31 mouse cellular contexts compared by ENCODE assay signal in the genomic region with DNA sequence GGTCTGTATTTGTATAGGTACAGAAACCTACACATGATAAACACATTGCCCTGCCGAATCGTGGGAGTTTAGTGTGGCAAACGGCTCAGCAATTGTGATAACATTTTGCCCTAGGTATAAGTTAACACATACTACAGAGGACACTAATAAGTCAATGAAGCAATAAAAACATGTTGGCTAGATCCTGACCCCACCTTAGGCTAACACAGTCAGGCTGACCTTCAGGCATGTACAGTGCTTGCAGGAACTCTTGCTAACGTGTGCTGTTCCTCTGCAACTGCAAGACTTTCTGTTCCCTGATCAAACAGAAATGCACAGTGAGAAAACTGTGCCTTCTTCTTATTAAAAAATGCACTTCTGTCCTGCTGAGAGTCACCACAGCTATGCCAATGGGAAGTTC. TPM values are rescaled to one million over a fixed set of nuclear protein-coding genes. Genes with fewer than 3 reads are reported as not detected.
"Had no signal": no experiment of that assay in that cellular context is flagged by ENCODE, and none has a peak within 500 bp of the region (broad histone marks: within the 10 kb centered on the region; RNA-seq: fewer than 3 reads in every experiment).

No protein-coding gene starts in this region.

- H3K27ac ChIP-seq: kidney, postnatal 0 days; left cerebral cortex, adult 2 months; limb, embryonic 12.5 days; limb, embryonic 15.5 days; liver, embryonic 14.5 days; macrophage; midbrain, embryonic 12.5 days; midbrain, embryonic 15.5 days; neural tube, embryonic 12.5 days; neural tube, embryonic 15.5 days; stomach, embryonic 15.5 days had no signal

- H3K9me3 ChIP-seq: limb, embryonic 12.5 days; limb, embryonic 15.5 days; midbrain, embryonic 12.5 days; midbrain, embryonic 15.5 days; neural tube, embryonic 12.5 days; neural tube, embryonic 15.5 days; stomach, embryonic 15.5 days had no signal

- H3K36me3 ChIP-seq: limb, embryonic 12.5 days; limb, embryonic 15.5 days; midbrain, embryonic 12.5 days; midbrain, embryonic 15.5 days; neural tube, embryonic 12.5 days; neural tube, embryonic 15.5 days; stomach, embryonic 15.5 days had no signal

- H3K4me2 ChIP-seq: limb, embryonic 12.5 days; limb, embryonic 15.5 days; liver, embryonic 11.5 days; lung, embryonic 14.5 days; midbrain, embryonic 12.5 days; midbrain, embryonic 15.5 days; neural tube, embryonic 12.5 days; neural tube, embryonic 15.5 days; stomach, embryonic 15.5 days had no signal

- H3K4me1 ChIP-seq: limb, embryonic 12.5 days; limb, embryonic 15.5 days; midbrain, embryonic 12.5 days; midbrain, embryonic 15.5 days; neural tube, embryonic 12.5 days; neural tube, embryonic 15.5 days; stomach, embryonic 15.5 days had no signal

- DNase-seq: kidney, adult 2 months; kidney, postnatal 25 days; layer of hippocampus, postnatal 36 days; liver, postnatal 0 days; lung, embryonic 14.5 days; right cerebral cortex, adult 18-20 months; right cerebral cortex, postnatal 14 days; right cerebral cortex, postnatal 4 days; spleen, adult 18-20 months; thymus, adult 18-20 months; thymus, postnatal 4 days had no signal

- H3K9ac ChIP-seq: limb, embryonic 12.5 days; limb, embryonic 15.5 days; liver, embryonic 14.5 days; liver, postnatal 0 days; lung, embryonic 14.5 days; midbrain, embryonic 12.5 days; midbrain, embryonic 15.5 days; neural tube, embryonic 12.5 days; neural tube, embryonic 15.5 days; stomach, embryonic 15.5 days had no signal

- ATAC-seq: liver, postnatal 0 days; lung, postnatal 0 days; midbrain, embryonic 15.5 days had no signal

- H3K27me3 ChIP-seq: limb, embryonic 12.5 days; midbrain, embryonic 12.5 days; midbrain, embryonic 15.5 days; neural tube, embryonic 12.5 days; neural tube, embryonic 15.5 days; stomach, embryonic 15.5 days had no signal

- H3K4me3 ChIP-seq: left cerebral cortex, adult 2 months; limb, embryonic 12.5 days; limb, embryonic 15.5 days; midbrain, embryonic 12.5 days; midbrain, embryonic 15.5 days; neural tube, embryonic 12.5 days; neural tube, embryonic 15.5 days; stomach, embryonic 15.5 days had no signal

RNA-seq across cellular contexts. Expression of a gene that starts 9.6 kb away (rescaled TPM):
- total RNA-seq: layer of hippocampus, adult 8-10 months; layer of hippocampus, postnatal 36 days; left cerebral cortex, adult 2 months; left cerebral cortex, postnatal 10 days; left cerebral cortex, postnatal 36 days; megakaryocyte, adult 5-6 weeks had no signal
- polyA plus RNA-seq: kidney, adult 2 months; kidney, embryonic 14.5 days; kidney, postnatal 0 days; limb, embryonic 12.5 days; limb, embryonic 15.5 days; liver, embryonic 11.5 days; liver, embryonic 14.5 days; liver, postnatal 0 days; lung, embryonic 14.5 days; lung, postnatal 0 days; macrophage; midbrain, embryonic 12.5 days; neural tube, embryonic 12.5 days; neural tube, embryonic 15.5 days; stomach, embryonic 15.5 days; testis, adult 2 months had no signal

RNA-seq across cellular contexts. Expression of a gene that starts 16.6 kb away (rescaled TPM):
- total RNA-seq: layer of hippocampus, postnatal 36 days had no signal

RNA-seq across cellular contexts. Expression of a gene that starts 36.6 kb away (rescaled TPM):
- total RNA-seq: layer of hippocampus, postnatal 10 days; layer of hippocampus, postnatal 36 days; left cerebral cortex, adult 2 months; left cerebral cortex, postnatal 10 days had no signal
- polyA plus RNA-seq: lung, embryonic 14.5 days; testis, adult 2 months had no signal
